Mouse (Mus musculus) right cerebral cortex, postnatal 25 days (tissue): ENCODE data around the gene Scamp1.

Experiments used
- DNase-seq: peaks from one replicate; pipeline ENCODE4 v3.0.0; 2022

Gene Scamp1

GRCm38 (mm10) chr13:94212179-94212578 is 73.5 kb downstream of the Scamp1 start:
- no peak for DNase-seq

GRCm38 (mm10) chr13:94211236-94212119 is 74.2 kb downstream of the Scamp1 start:
- no peak for DNase-seq

GRCm38 (mm10) chr13:94208892-94209291 is 76.8 kb downstream of the Scamp1 start:
- no peak for DNase-seq

GRCm38 (mm10) chr13:94207973-94208372 is 77.7 kb downstream of the Scamp1 start:
- no peak for DNase-seq

GRCm38 (mm10) chr13:94205234-94205633 is 80.4 kb downstream of the Scamp1 start:
- no peak for DNase-seq

- DNase-seq: no peak
These were observed 85.8 kb downstream of the Scamp1 start for GRCm38 (mm10) chr13:94199829-94200228.

- DNase-seq: no peak
These were observed 87.0 kb downstream of the Scamp1 start for GRCm38 (mm10) chr13:94198616-94199015.

GRCm38 (mm10) chr13:94193227-94193626 is 92.4 kb downstream of the Scamp1 start:
- DNase-seq: no peak

GRCm38 (mm10) chr13:94190386-94190785 is 95.3 kb downstream of the Scamp1 start:
- DNase-seq: no peak

GRCm38 (mm10) chr13:94188200-94189086 is 97.2 kb downstream of the Scamp1 start:
- no peak for DNase-seq

- no peak for DNase-seq
These were observed 100.0 kb downstream of the Scamp1 start for GRCm38 (mm10) chr13:94185631-94186030.

- DNase-seq: no peak
These were observed 100.8 kb downstream of the Scamp1 start for GRCm38 (mm10) chr13:94184726-94185456.

GRCm38 (mm10) chr13:94183372-94184021 is 102.2 kb downstream of the Scamp1 start:
- no peak for DNase-seq

GRCm38 (mm10) chr13:94182026-94182425 is 103.6 kb downstream of the Scamp1 start:
- no peak for DNase-seq

GRCm38 (mm10) chr13:94180477-94181420 is 104.9 kb downstream of the Scamp1 start:
- DNase-seq: no peak

GRCm38 (mm10) chr13:94178401-94179040 is 107.1 kb downstream of the Scamp1 start:
- DNase-seq: peak; percentile 72

- DNase-seq: no peak
These were observed 108.5 kb downstream of the Scamp1 start for GRCm38 (mm10) chr13:94177148-94177547.

- no peak for DNase-seq
These were observed 110.1 kb downstream of the Scamp1 start for GRCm38 (mm10) chr13:94175379-94176050.

GRCm38 (mm10) chr13:94174577-94175279 is 110.9 kb downstream of the Scamp1 start:
- no peak for DNase-seq
